Mouse (Mus musculus) CH12.LX (cell line): ENCODE results near the gene Nwd1. TPM values are rescaled to one million over a fixed set of nuclear protein-coding genes. Genes with fewer than 3 reads are reported as not detected.
A peak's percentile ranks its signal among the peaks of the same experiment; 100 is the strongest.

ENCODE experiments used
- DNase-seq: peaks from one replicate; pipeline ENCODE4 v3.0.0-alpha.2; 2013; ENCODE audit errors: extremely low read depth
- H3K27ac ChIP-seq: 2 replicates; pipeline ENCODE4 v1.5.1; 2012; ENCODE audit warnings: low read depth, mild to moderate bottlenecking, control low read depth, moderate library complexity; ENCODE audit not compliant: insufficient read depth
- H3K27me3 ChIP-seq: replicated peaks from 2 replicates; pipeline ENCODE3; 2012; ENCODE audit warnings: inconsistent platforms
- H3K36me3 ChIP-seq, 2 experiments: replicated peaks in 1 of 2; 2 replicates each; pipeline versions ENCODE3 to v1.6.1; 2012; ENCODE audit warnings: inconsistent platforms in 1 of 2, low read length in 1 of 2, mild to moderate bottlenecking in 1 of 2, mixed read lengths in 1 of 2, moderate library complexity in 1 of 2; ENCODE audit not compliant: control insufficient read depth in 1 of 2, insufficient read depth in 1 of 2
- H3K4me1 ChIP-seq, 2 experiments: 2 replicates each; pipeline ENCODE4 v1.6.1; 2012; ENCODE audit warnings: inconsistent platforms in 1 of 2, moderate library complexity in 1 of 2; ENCODE audit not compliant: insufficient read depth in 2 of 2, control insufficient read depth in 1 of 2
- H3K4me2 ChIP-seq: 2 replicates; pipeline ENCODE4 v1.6.1; 2012; ENCODE audit warnings: low read depth, mild to moderate bottlenecking, control low read depth; ENCODE audit not compliant: poor library complexity, insufficient read depth, severe bottlenecking
- H3K4me3 ChIP-seq, 3 experiments: fragments of 150-350 bp in 1 of 3; sonication (generic) in 1 of 3; replicated peaks in 1 of 3; 2 replicates each; pipeline versions ENCODE3 to v1.5.1; 2011 to 2012; ENCODE audit warnings: low read depth in 2 of 3, low read length in 2 of 3, mild to moderate bottlenecking in 2 of 3, moderate library complexity in 2 of 3, control low read depth in 1 of 3, improper control_type of control experiment in 1 of 3, inconsistent platforms in 1 of 3, mixed read lengths in 1 of 3; ENCODE audit not compliant: poor library complexity in 1 of 3
- H3K79me2 ChIP-seq: replicated peaks from 2 replicates; pipeline ENCODE4 v1.6.1; 2012; ENCODE audit warnings: mild to moderate bottlenecking, moderate library complexity; ENCODE audit not compliant: control insufficient read depth, poor library complexity, insufficient read depth, severe bottlenecking; ENCODE audit errors: extremely low read depth
- H3K9ac ChIP-seq: 2 replicates; pipeline ENCODE4 v1.6.1; 2012; ENCODE audit warnings: low read depth, mild to moderate bottlenecking, control low read depth, moderate library complexity; ENCODE audit not compliant: insufficient read depth
- H3K9me3 ChIP-seq: replicated peaks from 2 replicates; pipeline ENCODE3; 2012; ENCODE audit warnings: low read length, inconsistent platforms, mixed read lengths
- BHLHE40 ChIP-seq: IDR thresholded peaks from 2 replicates; pipeline ENCODE4 v1.6.1; 2011; ENCODE audit warnings: mild to moderate bottlenecking, low read depth, low read length, improper control_type of control experiment
- CTCF ChIP-seq, 2 experiments: IDR thresholded peaks in 1 of 2; conservative IDR thresholded peaks in 1 of 2; 2 replicates each; pipeline ENCODE4 v1.5.1; 2011 to 2012; ENCODE audit warnings: low read depth in 2 of 2, low read length in 2 of 2, improper control_type of control experiment in 1 of 2, inconsistent platforms in 1 of 2, mild to moderate bottlenecking in 1 of 2, moderate library complexity in 1 of 2
- E2F4 ChIP-seq: IDR thresholded peaks from 2 replicates; pipeline ENCODE4 v1.6.1; 2011; ENCODE audit warnings: low read depth, low read length, improper control_type of control experiment; ENCODE audit not compliant: insufficient replicate concordance
- EP300 ChIP-seq: IDR thresholded peaks from 2 replicates; pipeline ENCODE4 v1.6.1; 2011; ENCODE audit warnings: low read length, improper control_type of control experiment
- ETS1 ChIP-seq: conservative IDR thresholded peaks from 2 replicates; pipeline ENCODE4 v1.6.1; 2012; ENCODE audit warnings: low read depth, mild to moderate bottlenecking, inconsistent platforms, low read length, improper control_type of control experiment, moderate library complexity
- GABPA ChIP-seq: IDR thresholded peaks from 2 replicates; pipeline ENCODE4 v1.6.1; 2012; ENCODE audit warnings: low read depth, low read length, improper control_type of control experiment, inconsistent platforms; ENCODE audit not compliant: insufficient replicate concordance
- IRF4 ChIP-seq: IDR thresholded peaks from 2 replicates; pipeline ENCODE4 v1.6.1; 2014; ENCODE audit warnings: low read depth, mild to moderate bottlenecking, inconsistent platforms, low read length, improper control_type of control experiment
- JUN ChIP-seq: IDR thresholded peaks from 2 replicates; pipeline ENCODE4 v1.6.1; 2011; ENCODE audit warnings: low read depth, mild to moderate bottlenecking, low read length, improper control_type of control experiment, moderate library complexity; ENCODE audit not compliant: insufficient read depth
- JUND ChIP-seq: conservative IDR thresholded peaks from 2 replicates; pipeline ENCODE4 v1.6.1; 2011; ENCODE audit warnings: low read depth, low read length, improper control_type of control experiment
- KAT2A ChIP-seq: IDR thresholded peaks from 2 replicates; pipeline ENCODE4 v1.6.1; 2012; ENCODE audit warnings: low read length, improper control_type of control experiment, inconsistent platforms; ENCODE audit not compliant: insufficient replicate concordance
- MAFK ChIP-seq: IDR thresholded peaks from 2 replicates; pipeline ENCODE4 v1.6.1; 2011; ENCODE audit warnings: low read length, improper control_type of control experiment; ENCODE audit not compliant: insufficient replicate concordance
- MAX ChIP-seq: IDR thresholded peaks from 2 replicates; pipeline ENCODE4 v1.6.1; 2011; ENCODE audit warnings: low read length, improper control_type of control experiment
- MYC ChIP-seq: IDR thresholded peaks from 2 replicates; pipeline ENCODE4 v1.6.1; 2011; ENCODE audit warnings: low read depth, mild to moderate bottlenecking, improper control_type of control experiment, low read length
- POLR2AphosphoS2 ChIP-seq: IDR thresholded peaks from 2 replicates; pipeline ENCODE4 v1.6.1; 2011; ENCODE audit warnings: low read depth, low read length, improper control_type of control experiment
- RAD21 ChIP-seq: IDR thresholded peaks from 2 replicates; pipeline ENCODE4 v1.6.1; 2011; ENCODE audit warnings: low read depth, mild to moderate bottlenecking, low read length, improper control_type of control experiment, moderate library complexity
- SMC3 ChIP-seq: IDR thresholded peaks from 2 replicates; pipeline ENCODE4 v1.6.1; 2011; ENCODE audit warnings: low read depth, low read length, improper control_type of control experiment
- TBP ChIP-seq: conservative IDR thresholded peaks from 2 replicates; pipeline ENCODE4 v1.6.1; 2011; ENCODE audit warnings: low read depth, low read length, improper control_type of control experiment
- UBTF ChIP-seq: IDR thresholded peaks from 2 replicates; pipeline ENCODE4 v1.6.1; 2012; ENCODE audit warnings: low read depth, mild to moderate bottlenecking, inconsistent platforms, low read length, improper control_type of control experiment, moderate library complexity
- USF1 ChIP-seq: IDR thresholded peaks from 2 replicates; pipeline ENCODE4 v1.6.1; 2014; ENCODE audit warnings: low read depth, mild to moderate bottlenecking, inconsistent platforms, low read length, improper control_type of control experiment
- USF2 ChIP-seq: conservative IDR thresholded peaks from 2 replicates; pipeline ENCODE4 v1.6.1; 2011; ENCODE audit warnings: low read depth, low read length, improper control_type of control experiment
- ZC3H11A ChIP-seq: IDR thresholded peaks from 2 replicates; pipeline ENCODE4 v1.6.1; 2012; ENCODE audit warnings: low read depth, mild to moderate bottlenecking, inconsistent platforms, low read length, improper control_type of control experiment
- dilution Hi-C: fragments of 300-500 bp; cut with MboI; formaldehyde crosslinking; loops from 2 replicates; pipeline ENCODE4 v1.14.3; 2020; ENCODE audit warnings: low sequenced_read_pairs; ENCODE audit not compliant: extremely low pct_unique_long_range_greater_than_20kb, extremely low pct_ligation_motif_present
- in situ Hi-C: fragments of 300-500 bp; cut with MboI; formaldehyde crosslinking; loops from 3 replicates; pipeline ENCODE4 v1.14.3; 2019; ENCODE audit warnings: low sequenced_read_pairs, low pct_ligation_motif_present, low pct_unique_long_range_greater_than_20kb, mixed read lengths
- polyA plus RNA-seq: library from polyadenylated mRNA; unstranded; fragments of >175 nt; gene quantifications from 2 replicates; pipeline ENCODE4 v1.2.1, GENCODE M21; 2012; ENCODE audit warnings: low read depth; ENCODE audit not compliant: insufficient read length
- total RNA-seq, 2 experiments: library from RNA; depleted of rRNA; stranded (reverse); fragments of 300-350 nt in 1 of 2; fragments of >200 nt in 1 of 2; gene quantifications; 2 replicates each; pipeline ENCODE4 v1.2.3; 2012 to 2014

The Nwd1 gene
- total and polyA plus RNA-seq, 3 experiments, result 0.04 TPM; not detected in 2

DNA sequence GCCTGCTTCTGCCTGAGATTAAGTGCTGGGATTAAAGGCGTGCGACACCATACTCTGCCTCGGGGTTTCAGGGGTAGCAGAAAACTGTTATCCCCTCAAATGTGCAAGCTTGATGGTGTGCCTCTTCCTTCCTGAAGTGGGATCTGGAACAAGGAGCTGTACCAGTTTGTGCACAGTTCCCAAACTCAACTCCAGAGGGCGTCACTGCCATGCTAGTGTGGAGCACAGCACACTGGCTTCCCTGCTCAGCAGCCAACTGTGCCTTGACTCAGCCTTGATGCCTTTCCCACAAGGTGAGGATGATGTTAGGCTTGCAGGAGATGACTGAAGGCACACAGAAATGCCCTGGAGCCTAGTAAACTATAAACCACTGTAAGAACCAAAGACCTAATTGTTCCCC, 1.9 kb upstream of the Nwd1 start:
- H3K4me3 ChIP-seq, result no peak overlapping the region
- dilution Hi-C loops, result no loop called here

DNA sequence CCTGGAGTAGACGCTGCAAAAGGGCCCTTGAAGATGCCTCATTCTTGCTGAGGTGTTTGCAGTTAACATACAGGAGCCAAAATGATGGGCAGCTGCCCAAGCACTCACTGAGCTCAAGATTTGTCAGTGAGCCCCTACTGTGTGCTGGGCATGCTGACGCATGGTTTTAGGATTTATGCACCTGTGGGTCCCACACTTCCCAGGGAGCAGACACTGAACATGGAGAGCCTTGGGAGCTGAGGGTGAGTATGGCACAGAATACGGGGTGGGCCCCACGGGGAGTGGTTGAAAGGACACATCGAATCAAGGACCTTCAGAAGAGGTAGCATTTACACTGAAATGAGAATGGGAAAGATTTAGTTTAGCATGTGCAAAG, 245 bp downstream of the Nwd1 start:
- Histone ChIP-seq H3K4me3 (no peak overlapping the region), H3K36me3 (no peaks in the 10 kb centered on the region), H3K9me3 (peaks cover 7% of the 10 kb centered on the region), H3K27me3 (peaks cover 23% of the 10 kb centered on the region), H3K4me1 (peaks cover 0 to 5% of the 10 kb centered on the region in 2 experiments; a peak in 1 of 4 replicates), H3K4me2 (no peak overlapping the region), H3K27ac (no peak overlapping the region), H3K79me2 (no peaks in the 10 kb centered on the region), H3K9ac (no peak overlapping the region)
- dilution Hi-C loops (no loop called here), in situ Hi-C loops (no loop called here)
- DNase-seq, result no peak
- TF ChIP-seq POLR2AphosphoS2 (no peak), TBP (no peak), USF1 (no peak), SMC3 (no peak), MYC (no peak), JUN (no peak), JUND (no peak), UBTF (no peak), USF2 (no peak), MAFK (no peak), ZC3H11A (no peak), BHLHE40 (no peak)

More for the DNA sequence above, 1.9 kb upstream of the Nwd1 start:
- Histone ChIP-seq H3K4me2 (no peak overlapping the region), H3K4me1 (no peaks in the 10 kb centered on the region), H3K27me3 (peaks cover 16% of the 10 kb centered on the region), H3K79me2 (no peaks in the 10 kb centered on the region), H3K27ac (no peak overlapping the region), H3K9me3 (peaks cover 7% of the 10 kb centered on the region), H3K9ac (no peak overlapping the region), H3K36me3 (no peaks in the 10 kb centered on the region)
- no peak for DNase-seq
- TF ChIP-seq BHLHE40 (no peak), E2F4 (no peak), ETS1 (no peak), CTCF (conservative IDR thresholded peaks at IDR 0.05 in 1 of 2, IDR thresholded peaks at IDR 0.05 in 1 of 2; ENCODE audit: low read depth in 2 of 2, low read length in 2 of 2) (peak; percentile 26 to 45; a peak in 3 of 4 replicates), IRF4 (no peak), EP300 (no peak), GABPA (no peak), KAT2A (no peak), MAX (no peak), RAD21 (peak; percentile 29)
- in situ Hi-C loops, result no loop called here
